Mouse (Mus musculus): ENCODE data around the gene Rgl3.

- TF ChIP-seq MAFK (IDR thresholded peaks at IDR 0.05; ENCODE audit: insufficient replicate concordance, low read length) (no peak), TCF12 (IDR thresholded peaks at IDR 0.05; ENCODE audit: low read depth, low read length) (no peak), E2F4 (IDR thresholded peaks at IDR 0.05; ENCODE audit: insufficient replicate concordance, low read depth, low read length) (no peak), MXI1 (IDR thresholded peaks at IDR 0.05; ENCODE audit: low read depth, low read length) (no peak)
Measured at GRCm38 (mm10) chr9:21938234-21938855, 50.9 kb downstream of the Rgl3 start.
